Mouse (Mus musculus): ENCODE measurements at regions not wholly inside any gene's neighbourhood (a gene's known extent, or its start where the extent isn't known, plus 50 kb on each side); places are given as distances from the start of the nearest gene placed in this dataset.

DNA sequence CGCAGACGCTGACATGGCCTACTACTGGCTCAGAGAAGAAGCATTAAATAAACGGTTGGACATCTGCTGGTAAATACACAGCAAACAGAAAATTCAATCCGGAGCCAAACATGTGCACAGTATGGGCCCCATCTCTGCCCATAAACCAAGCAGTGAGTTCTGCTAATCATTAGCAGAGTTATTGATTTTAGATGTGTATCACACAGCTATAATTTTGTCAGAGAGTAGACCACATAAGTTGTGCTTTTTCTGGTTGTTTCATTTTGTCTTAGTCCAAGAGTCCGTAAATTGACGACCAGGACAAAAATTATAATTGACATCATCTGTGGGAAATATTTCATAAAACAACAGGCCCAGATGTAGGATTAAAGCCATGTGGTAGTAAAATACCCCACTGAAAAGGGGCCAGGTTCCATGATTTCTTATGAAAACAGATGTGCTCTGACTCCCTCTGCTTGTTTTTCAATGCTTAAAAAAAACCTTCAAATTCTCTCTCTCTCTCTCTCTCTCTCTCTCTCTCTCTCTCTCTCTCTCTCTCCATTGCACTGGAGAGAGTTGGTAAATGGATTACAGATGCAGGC, 339.3 kb downstream of the Hao1 start:
- Histone ChIP-seq H3K4me3 (replicated peaks; ENCODE audit: low read length) (no peak overlapping the region), H3K4me1 (ENCODE audit: control insufficient read depth, insufficient read depth, low read length) (peaks cover 12% of the 10 kb centered on the region), H3K27me3 (ENCODE audit: control insufficient read depth, insufficient read depth, low read length) (no peaks in the 10 kb centered on the region), H3K36me3 (ENCODE audit: control insufficient read depth, insufficient read depth, low read length) (no peaks in the 10 kb centered on the region), H3K9ac (ENCODE audit: low read depth, low read length, severe bottlenecking) (no peak overlapping the region), H3K4me2 (replicated peaks; ENCODE audit: low read depth, low read length, severe bottlenecking) (peak overlapping the region; percentile 14; the same call in 1 of the 2 replicates), H3K27ac (replicated peaks; ENCODE audit: low read depth, low read length) (peak overlapping the region; percentile 52; the same call in 1 of the 2 replicates), H3K9me3 (ENCODE audit: control insufficient read depth, low read length) (no peaks in the 10 kb centered on the region)
- DNase-seq (ENCODE audit: low spot score) (peak; percentile 90), ATAC-seq (ENCODE audit: low FRiP score, low read depth) (peak; percentile 91)
- TF ChIP-seq POLR2A (IDR thresholded peaks at IDR 0.05; ENCODE audit: borderline replicate concordance, extremely low read depth, insufficient read depth, insufficient read length) = no peak
- 22% methylated on average over 6 of the region's 6 CpGs for WGBS

- Histone ChIP-seq H3K4me3 (replicated peaks; ENCODE audit: low read length) (no peak overlapping the region), H3K27ac (replicated peaks; ENCODE audit: low read depth, low read length) (no peak overlapping the region), H3K4me1 (ENCODE audit: control insufficient read depth, insufficient read depth, low read length) (no peaks in the 10 kb centered on the region), H3K36me3 (ENCODE audit: control insufficient read depth, insufficient read depth, low read length) (no peaks in the 10 kb centered on the region), H3K9ac (ENCODE audit: low read depth, low read length, severe bottlenecking) (no peak overlapping the region), H3K27me3 (ENCODE audit: control insufficient read depth, insufficient read depth, low read length) (no peaks in the 10 kb centered on the region), H3K4me2 (replicated peaks; ENCODE audit: low read depth, low read length, severe bottlenecking) (no peak overlapping the region), H3K9me3 (ENCODE audit: control insufficient read depth, low read length) (no peaks in the 10 kb centered on the region)
- peak; percentile 39 for DNase-seq (ENCODE audit: low spot score)
- WGBS = 81% methylated on average over 1 of the region's 1 CpGs
- TF ChIP-seq POLR2A (IDR thresholded peaks at IDR 0.05; ENCODE audit: borderline replicate concordance, extremely low read depth, insufficient read depth, insufficient read length) = no peak
- peak; percentile 55; the same call in 1 of the 2 replicates for ATAC-seq (ENCODE audit: low FRiP score, low read depth)
These were observed 350.9 kb downstream of the Hao1 start for GRCm38 (mm10) chr2:134203252-134203651.

DNA sequence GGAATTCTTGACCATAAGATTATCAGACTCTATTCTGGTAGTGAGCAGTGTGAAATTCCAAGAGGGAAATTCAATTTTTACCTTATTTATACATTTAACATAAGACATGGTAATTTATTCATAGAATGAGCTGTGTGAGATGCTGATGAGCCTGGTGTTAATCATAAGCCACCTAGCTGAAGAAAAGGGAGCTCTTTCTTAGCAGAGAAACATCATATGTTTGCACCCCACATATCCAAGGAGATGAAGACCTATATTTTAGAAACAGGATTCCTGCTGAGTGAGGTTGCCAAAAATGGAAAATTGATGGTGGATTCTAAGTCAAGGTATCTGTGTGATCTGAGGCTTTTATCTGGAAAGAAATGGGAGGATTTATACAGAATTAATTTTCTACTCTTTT, 358.2 kb downstream of the Hao1 start:
- Histone ChIP-seq H3K36me3 (ENCODE audit: control insufficient read depth, insufficient read depth, low read length) (no peaks in the 10 kb centered on the region), H3K9me3 (ENCODE audit: control insufficient read depth, low read length) (no peaks in the 10 kb centered on the region)
- ATAC-seq (ENCODE audit: low FRiP score, low read depth) = no peak

GRCm38 (mm10) chr2:134189435-134190063, 364.6 kb downstream of the Hao1 start:
- Histone ChIP-seq H3K9ac (ENCODE audit: low read depth, low read length, severe bottlenecking) (no peak overlapping the region), H3K4me1 (ENCODE audit: control insufficient read depth, insufficient read depth, low read length) (no peaks in the 10 kb centered on the region), H3K27me3 (ENCODE audit: control insufficient read depth, insufficient read depth, low read length) (no peaks in the 10 kb centered on the region), H3K36me3 (ENCODE audit: control insufficient read depth, insufficient read depth, low read length) (no peaks in the 10 kb centered on the region), H3K4me2 (replicated peaks; ENCODE audit: low read depth, low read length, severe bottlenecking) (no peak overlapping the region), H3K4me3 (replicated peaks; ENCODE audit: low read length) (no peak overlapping the region), H3K9me3 (ENCODE audit: control insufficient read depth, low read length) (no peaks in the 10 kb centered on the region), H3K27ac (replicated peaks; ENCODE audit: low read depth, low read length) (no peak overlapping the region)
- no peak for TF ChIP-seq POLR2A (IDR thresholded peaks at IDR 0.05; ENCODE audit: borderline replicate concordance, extremely low read depth, insufficient read depth, insufficient read length)
- DNase-seq (ENCODE audit: low spot score) (no peak), ATAC-seq (ENCODE audit: low FRiP score, low read depth) (peak; percentile 30; the same call in 1 of the 2 replicates)
- WGBS = 65% methylated on average over 5 of the region's 5 CpGs

More for the DNA sequence above, 358.2 kb downstream of the Hao1 start:
- Histone ChIP-seq H3K4me2 (replicated peaks; ENCODE audit: low read depth, low read length, severe bottlenecking) (no peak overlapping the region), H3K4me3 (replicated peaks; ENCODE audit: low read length) (no peak overlapping the region), H3K27ac (replicated peaks; ENCODE audit: low read depth, low read length) (no peak overlapping the region), H3K9ac (ENCODE audit: low read depth, low read length, severe bottlenecking) (no peak overlapping the region), H3K4me1 (ENCODE audit: control insufficient read depth, insufficient read depth, low read length) (no peaks in the 10 kb centered on the region), H3K27me3 (ENCODE audit: control insufficient read depth, insufficient read depth, low read length) (no peaks in the 10 kb centered on the region)
- DNase-seq (ENCODE audit: low spot score) = no peak
- TF ChIP-seq POLR2A (IDR thresholded peaks at IDR 0.05; ENCODE audit: borderline replicate concordance, extremely low read depth, insufficient read depth, insufficient read length) = no peak
